Mouse (Mus musculus) G1E (cell line): Measurements from ENCODE around the gene Pomt2.
A peak's percentile ranks its signal among the peaks of the same experiment; 100 is the strongest.

Source experiments
- CTCF ChIP-seq: IDR thresholded peaks from 2 replicates; pipeline ENCODE4 v1.5.1; 2012; ENCODE audit warnings: low read depth, low read length, inconsistent platforms, mixed read lengths
- GATA1 ChIP-seq: IDR thresholded peaks from 2 replicates; pipeline ENCODE4 v1.6.1; 2012; ENCODE audit warnings: borderline replicate concordance, low read length, inconsistent platforms, mixed read lengths
- POLR2AphosphoS5 ChIP-seq: IDR thresholded peaks from 2 replicates; pipeline ENCODE4 v1.6.1; 2012; ENCODE audit warnings: low read depth, low read length, inconsistent platforms; ENCODE audit not compliant: insufficient replicate concordance
- TAL1 ChIP-seq: conservative IDR thresholded peaks from 2 replicates; pipeline ENCODE4 v1.6.1; 2012; ENCODE audit warnings: low read depth, low read length, inconsistent platforms, mixed read lengths

DNA sequence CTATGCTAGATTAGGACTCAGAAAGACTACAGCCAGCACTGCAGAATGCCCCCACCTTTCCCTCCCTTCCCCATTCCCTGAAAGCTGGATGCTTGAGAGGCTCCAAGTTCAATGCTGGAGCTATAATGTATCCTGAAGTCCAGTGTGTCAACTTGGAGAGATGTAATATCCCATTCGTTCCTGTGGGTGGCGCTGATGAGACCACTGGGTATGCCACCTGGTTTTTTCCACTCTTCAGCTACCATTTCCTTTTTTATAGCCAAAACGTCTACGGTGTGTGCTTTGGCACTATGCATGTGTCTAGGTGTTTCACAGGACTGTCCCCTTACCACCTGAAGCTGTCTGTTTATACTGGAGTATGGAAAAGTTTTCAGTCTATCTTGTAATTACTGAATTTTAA is 59.4 kb downstream of the Pomt2 start:
- TF ChIP-seq TAL1 (no peak), CTCF (peak; percentile 65), GATA1 (no peak), POLR2AphosphoS5 (no peak)
